Mouse (Mus musculus) ES-Bruce4 (cell line): ENCODE results near the gene C87436.

Experiments
- CTCF ChIP-seq: IDR thresholded peaks from one replicate; pipeline ENCODE4 v1.8.1; 2011; ENCODE audit warnings: low read depth, low read length
- EP300 ChIP-seq: IDR thresholded peaks from 2 replicates; pipeline ENCODE4 v1.6.1; 2011; ENCODE audit warnings: low read depth, low read length; ENCODE audit not compliant: insufficient read depth
- POLR2A ChIP-seq: IDR thresholded peaks from one replicate; pipeline ENCODE4 v1.8.1; 2011; ENCODE audit warnings: low read length; ENCODE audit not compliant: insufficient read depth

DNA sequence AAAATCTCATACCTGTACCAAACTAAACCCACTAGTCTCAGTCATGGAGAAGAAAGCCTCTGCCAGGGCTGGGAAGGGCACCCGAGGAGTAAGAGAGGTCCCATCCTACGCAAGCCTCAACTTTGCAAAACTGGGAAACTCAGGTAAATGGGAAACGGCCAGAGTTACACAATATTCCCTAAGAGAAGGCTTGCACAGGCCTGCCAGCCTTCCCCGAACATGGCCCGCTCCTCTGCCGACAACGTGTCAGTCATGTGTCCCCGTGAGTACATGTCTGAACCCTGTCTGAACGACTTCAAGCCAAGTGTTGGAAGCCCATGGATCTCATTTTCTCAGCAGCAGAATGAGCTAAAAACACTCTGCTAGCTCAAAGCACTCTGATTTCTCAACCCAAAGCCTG, 43.2 kb upstream of the C87436 start:
- no peak for TF ChIP-seq CTCF
- TF ChIP-seq POLR2A = no peak
- TF ChIP-seq EP300 = no peak
